In the genomic region with DNA sequence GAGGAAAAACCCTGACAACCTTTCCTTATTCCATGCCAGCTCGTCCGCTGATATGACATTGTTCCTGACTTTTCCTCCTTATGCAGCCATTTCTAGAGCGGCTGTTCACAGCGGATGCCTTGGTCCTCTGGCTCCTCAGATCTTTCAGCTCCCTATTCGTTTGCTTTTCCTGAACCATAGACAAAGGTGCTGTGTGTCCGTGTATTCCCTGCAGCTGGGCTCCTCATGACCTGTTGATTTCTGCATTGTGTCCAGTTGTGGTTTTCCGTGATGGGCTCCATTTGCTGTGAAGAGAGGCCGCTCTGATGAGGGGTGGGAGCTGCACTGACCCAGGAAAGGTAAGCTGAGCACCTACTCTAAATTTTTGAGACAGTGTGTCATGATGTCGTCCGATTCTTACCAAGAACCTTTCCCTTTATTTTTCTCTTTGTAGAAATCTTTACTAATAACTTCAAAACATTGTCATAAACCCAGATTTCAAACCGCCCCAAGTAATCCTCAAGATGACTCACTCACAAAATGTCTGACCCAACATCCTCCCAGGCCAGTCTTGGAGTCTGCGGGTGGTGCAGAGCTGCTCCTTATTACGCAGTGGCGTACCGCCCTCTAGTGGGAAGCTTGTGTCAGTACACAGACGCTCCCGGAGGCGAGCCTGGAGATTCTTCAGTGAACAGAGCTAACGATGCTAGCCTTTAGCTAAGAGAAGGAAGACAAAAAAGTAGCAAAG, we compare ENCODE assay signal across 8 mouse cellular contexts. TPM values are rescaled to one million over a fixed set of nuclear protein-coding genes. Genes with fewer than 3 reads are reported as not detected.
DNase-seq lines count a peak whose midpoint lies in the region; ATAC-seq and TF ChIP-seq lines count a peak whose summit lies in the region.

No protein-coding gene starts in this region.

- no peak overlapping the region for H3K9ac ChIP-seq in embryonic facial prominence, embryonic 11.5 days (replicated peaks; ENCODE audit: low read length)
- no peak overlapping the region for H3K9ac ChIP-seq in heart, adult 2 months (ENCODE audit: low read depth, low read length)
- H3K9ac ChIP-seq in limb, embryonic 12.5 days (replicated peaks) = no peak overlapping the region

- H3K9me3 ChIP-seq in embryonic facial prominence, embryonic 11.5 days (replicated peaks; ENCODE audit: control insufficient read depth, low read length) = no peaks in the 10 kb centered on the region
- H3K9me3 ChIP-seq in limb, embryonic 12.5 days = no peaks in the 10 kb centered on the region

- no peak overlapping the region for H3K4me3 ChIP-seq in embryonic facial prominence, embryonic 11.5 days (ENCODE audit: low read depth, low read length)
- no peak overlapping the region for H3K4me3 ChIP-seq in heart, adult 2 months
- H3K4me3 ChIP-seq in limb, embryonic 12.5 days (replicated peaks) = no peak overlapping the region

- ATAC-seq in embryonic facial prominence, embryonic 11.5 days (replicated peaks; ENCODE audit: insufficient number of reproducible peaks, low FRiP score, low TSS enrichment, low read depth) = peak; percentile 57
- ATAC-seq in limb, embryonic 12.5 days (ENCODE audit: insufficient number of reproducible peaks, insufficient read depth, low FRiP score, low TSS enrichment, low read depth) = peak; percentile 37; the same call in 1 of the 2 replicates

- WGBS in embryonic facial prominence, embryonic 11.5 days = 41% methylated on average over 19 of the region's 19 CpGs
- WGBS in heart, adult 2 months = 37% methylated on average over 19 of the region's 19 CpGs
- WGBS in limb, embryonic 12.5 days = 40% methylated on average over 19 of the region's 19 CpGs

- H3K27ac ChIP-seq in embryonic facial prominence, embryonic 11.5 days (replicated peaks; ENCODE audit: low read depth, low read length) = no peak overlapping the region
- no peak overlapping the region for H3K27ac ChIP-seq in heart, adult 2 months
- no peak overlapping the region for H3K27ac ChIP-seq in limb, embryonic 12.5 days

- TF ChIP-seq EP300 in heart, adult 2 months (IDR thresholded peaks at IDR 0.05; ENCODE audit: insufficient read depth, low read depth, low read length) = peak; percentile 89

- peak; percentile 100 for TF ChIP-seq CTCF in heart, adult 2 months (IDR thresholded peaks at IDR 0.05)

- no peak for TF ChIP-seq POLR2A in heart, adult 2 months (IDR thresholded peaks at IDR 0.05; ENCODE audit: insufficient read depth, low read depth, low read length)

- H3K79me2 ChIP-seq in heart, adult 2 months (replicated peaks; ENCODE audit: control insufficient read depth, insufficient read depth, low read length) = no peaks in the 10 kb centered on the region

- peak; percentile 93 for DNase-seq in 416B (ENCODE audit: low read depth)
- DNase-seq in adrenal gland, postnatal 14 days = peak; percentile 95
- DNase-seq in embryonic facial prominence, embryonic 11.5 days (ENCODE audit: low spot score) = peak; percentile 94
- peak; percentile 84 to 87 for DNase-seq in heart, adult 2 months
- peak; percentile 65 to 85 for DNase-seq in kidney, adult 8-10 months
- peak; percentile 65 to 80 for DNase-seq in monocyte, adult 2 months (ENCODE audit: low read depth in 1 of 2, low spot score in 2 of 2)
- peak; percentile 64 to 85 for DNase-seq in spleen, postnatal 14 days (ENCODE audit: low spot score in 2 of 2)

- no peaks in the 10 kb centered on the region for H3K36me3 ChIP-seq in embryonic facial prominence, embryonic 11.5 days (replicated peaks; ENCODE audit: control insufficient read depth, insufficient read depth, low read depth, low read length)
- H3K36me3 ChIP-seq in heart, adult 2 months (ENCODE audit: control insufficient read depth, insufficient read depth, low read length) = no peaks in the 10 kb centered on the region
- H3K36me3 ChIP-seq in limb, embryonic 12.5 days = no peaks in the 10 kb centered on the region

- intact Hi-C loops in heart, adult 2 months (cut with DNase I) = loop anchor here (1.0 to 5.0 kb wide), 3 partner anchors 55 to 505 kb away; no protein-coding TSS in a partner anchor

- H3K27me3 ChIP-seq in embryonic facial prominence, embryonic 11.5 days (ENCODE audit: control insufficient read depth, insufficient read depth, low read length) = no peaks in the 10 kb centered on the region
- no peaks in the 10 kb centered on the region for H3K27me3 ChIP-seq in heart, adult 2 months (ENCODE audit: control insufficient read depth, insufficient read depth, low read length)
- no peaks in the 10 kb centered on the region for H3K27me3 ChIP-seq in limb, embryonic 12.5 days

- H3K4me2 ChIP-seq in embryonic facial prominence, embryonic 11.5 days (ENCODE audit: low read depth, low read length) = no peak overlapping the region
- 0 out of 2 replicates have a peak overlapping the region, but pooled peaks have one; percentile 18 for H3K4me2 ChIP-seq in limb, embryonic 12.5 days

- H3K4me1 ChIP-seq in embryonic facial prominence, embryonic 11.5 days (ENCODE audit: control insufficient read depth, insufficient read depth, low read length) = no peaks in the 10 kb centered on the region
- peaks cover 3% of the 10 kb centered on the region for H3K4me1 ChIP-seq in heart, adult 2 months (ENCODE audit: control insufficient read depth, insufficient read depth, low read length)
- peaks cover 22% of the 10 kb centered on the region for H3K4me1 ChIP-seq in limb, embryonic 12.5 days (replicated peaks)

RNA-seq across cellular contexts. Expression of gene Nek2, which starts 3.7 kb away (rescaled TPM):
- 9.3 and 10.0 TPM in 2 replicates for total RNA-seq in adrenal gland, postnatal 14 days (2021)
- 43.9 and 44.5 TPM in 2 replicates for polyA plus RNA-seq in embryonic facial prominence, embryonic 11.5 days (2014; fragmentation: Nextera tagmentation; extraction: Ambion mirVana)
- total RNA-seq in heart, adult 2 months (2021) = under 1 TPM; 0.09 to 0.37 TPM
- 0.44 and 0.47 TPM in 2 replicates for polyA plus RNA-seq in heart, adult 2 months (2012; rRNA removed)
- 40.9 and 44.7 TPM in 2 replicates for polyA plus RNA-seq in limb, embryonic 12.5 days (2016; fragmentation: Nextera tagmentation; extraction: Ambion mirVana)

Comparison
In these comparisons a context has a peak if more than half of its experiments do, and no peak if none do; other contexts are left out.
1. RNA of gene Nek2, which starts 3.7 kb away (polyA plus RNA-seq): 43.9 to 44.5 TPM in embryonic facial prominence, embryonic 11.5 days and 40.9 to 44.7 TPM in limb, embryonic 12.5 days; 0.44 to 0.47 TPM in heart, adult 2 months; every median in the first group is over 10 times any median in the second.
2. Peak in every context shown above with its lines, with median percentiles within 50 percentile points of each other: DNase-seq.